Mouse (Mus musculus): ENCODE measurements around the gene St3gal5.
A peak's percentile ranks its signal among the peaks of the same experiment; 100 is the strongest.

St3gal5 gene

GRCm38 (mm10) chr6:72161751-72162150 is 64.4 kb downstream of the St3gal5 start:
- DNase-seq (ENCODE audit: low read depth in 2 of 2, low spot score in 2 of 2), result no peak

GRCm38 (mm10) chr6:72162155-72162890 is 64.9 kb downstream of the St3gal5 start:
- no peak for DNase-seq (ENCODE audit: low read depth in 2 of 2, low spot score in 2 of 2)

GRCm38 (mm10) chr6:72164321-72165275 is 67.2 kb downstream of the St3gal5 start:
- peak; percentile 69 to 78 for DNase-seq (ENCODE audit: low read depth in 2 of 2, low spot score in 2 of 2)

GRCm38 (mm10) chr6:72165907-72166306 is 68.5 kb downstream of the St3gal5 start:
- DNase-seq (ENCODE audit: low read depth in 2 of 2, low spot score in 2 of 2), result no peak

- DNase-seq (ENCODE audit: low read depth in 2 of 2, low spot score in 2 of 2), result no peak
Measured at GRCm38 (mm10) chr6:72171391-72171790, 74.0 kb downstream of the St3gal5 start.

- DNase-seq (ENCODE audit: low read depth in 2 of 2, low spot score in 2 of 2), result no peak
Measured at GRCm38 (mm10) chr6:72173350-72173749, 76.0 kb downstream of the St3gal5 start.

- no peak for DNase-seq (ENCODE audit: low read depth in 2 of 2, low spot score in 2 of 2)
Measured at GRCm38 (mm10) chr6:72175419-72175818, 78.0 kb downstream of the St3gal5 start.

- no peak for DNase-seq (ENCODE audit: low read depth in 2 of 2, low spot score in 2 of 2)
Measured at GRCm38 (mm10) chr6:72176004-72176403, 78.6 kb downstream of the St3gal5 start.

- DNase-seq (ENCODE audit: low read depth in 2 of 2, low spot score in 2 of 2), result no peak
Measured at GRCm38 (mm10) chr6:72177417-72177816, 80.0 kb downstream of the St3gal5 start.

GRCm38 (mm10) chr6:72179006-72179405 is 81.6 kb downstream of the St3gal5 start:
- no peak for DNase-seq (ENCODE audit: low read depth in 2 of 2, low spot score in 2 of 2)

GRCm38 (mm10) chr6:72179562-72180502 is 82.4 kb downstream of the St3gal5 start:
- no peak for DNase-seq (ENCODE audit: low read depth in 2 of 2, low spot score in 2 of 2)

- no peak for DNase-seq (ENCODE audit: low read depth in 2 of 2, low spot score in 2 of 2)
Measured at GRCm38 (mm10) chr6:72184576-72184975, 87.2 kb downstream of the St3gal5 start.

GRCm38 (mm10) chr6:72185893-72186490 is 88.6 kb downstream of the St3gal5 start:
- DNase-seq (ENCODE audit: low read depth in 2 of 2, low spot score in 2 of 2), result peak; percentile 69 to 70

GRCm38 (mm10) chr6:72186809-72187208 is 89.4 kb downstream of the St3gal5 start:
- DNase-seq (ENCODE audit: low read depth in 2 of 2, low spot score in 2 of 2), result no peak

GRCm38 (mm10) chr6:72189061-72189863 is 91.9 kb downstream of the St3gal5 start:
- DNase-seq (ENCODE audit: low read depth in 2 of 2, low spot score in 2 of 2), result no peak

GRCm38 (mm10) chr6:72190120-72190519 is 92.7 kb downstream of the St3gal5 start:
- no peak for DNase-seq (ENCODE audit: low read depth in 2 of 2, low spot score in 2 of 2)

GRCm38 (mm10) chr6:72190577-72190976 is 93.2 kb downstream of the St3gal5 start:
- no peak for DNase-seq (ENCODE audit: low read depth in 2 of 2, low spot score in 2 of 2)

GRCm38 (mm10) chr6:72196660-72197059 is 99.3 kb downstream of the St3gal5 start:
- DNase-seq (ENCODE audit: low read depth in 2 of 2, low spot score in 2 of 2), result no peak

- no peak for DNase-seq (ENCODE audit: low read depth in 2 of 2, low spot score in 2 of 2)
Measured at GRCm38 (mm10) chr6:72197515-72197914, 100.1 kb downstream of the St3gal5 start.

All from CD8-positive naive resting alpha-beta T cell, adult 2 months (primary cell).